Mouse (Mus musculus): ENCODE data around the gene Ppfia4.

GRCm38 (mm10) chr1:134302568-134303238, 30.0 kb downstream of the Ppfia4 start:
- TF ChIP-seq MAFK (IDR thresholded peaks at IDR 0.05; ENCODE audit: insufficient read depth, low read depth, low read length), result no peak
- TF ChIP-seq HCFC1 (IDR thresholded peaks at IDR 0.05; ENCODE audit: borderline replicate concordance, insufficient read depth, low read length), result no peak
- no peak for TF ChIP-seq ZC3H11A (IDR thresholded peaks at IDR 0.05; ENCODE audit: borderline replicate concordance, low read depth, low read length)
- TF ChIP-seq ZNF384 (IDR thresholded peaks at IDR 0.05; ENCODE audit: low read depth, low read length), result no peak
- TF ChIP-seq CHD2 (IDR thresholded peaks at IDR 0.05; ENCODE audit: low read depth, low read length), result no peak

Data from ES-E14 (cell line).